Mouse (Mus musculus) retina, postnatal 7 days (tissue): ENCODE measurements around the gene Crx.
"Not testable (repeated sequence)": the region's sequence is repeated elsewhere in the genome, so short reads cannot be mapped to it uniquely, and the experiment has no call there.

ENCODE experiments used
- DNase-seq: peaks from one replicate; pipeline ENCODE4 v3.0.0-alpha.2; 2012; ENCODE audit warnings: low read depth, low spot score

The Crx gene

GRCm38 (mm10) chr7:15879756-15880155, at the start of gene Crx:
TSS of gene Crx (minus strand) at chr7:15879968.
- peak; percentile 87 for DNase-seq

- peak; percentile 87 for DNase-seq
Observed at GRCm38 (mm10) chr7:15922220-15922773, 42.5 kb upstream of the Crx start, which contains the start of gene Selenow. TSS of gene Selenow (minus strand) at chr7:15922402.

- DNase-seq, result no peak
Observed at GRCm38 (mm10) chr7:15921796-15922195, 42.0 kb upstream of the Crx start.

GRCm38 (mm10) chr7:15920645-15921190, 41.0 kb upstream of the Crx start:
- DNase-seq, result no peak

- DNase-seq, result no peak
Observed at GRCm38 (mm10) chr7:15919947-15920346, 40.2 kb upstream of the Crx start.

- DNase-seq, result no peak
Observed at GRCm38 (mm10) chr7:15918371-15918770, 38.6 kb upstream of the Crx start.

- no peak for DNase-seq
Observed at GRCm38 (mm10) chr7:15916996-15917395, 37.2 kb upstream of the Crx start.

- no peak for DNase-seq
Observed at GRCm38 (mm10) chr7:15916134-15916723, 36.5 kb upstream of the Crx start.

GRCm38 (mm10) chr7:15915695-15916094, 35.9 kb upstream of the Crx start:
- DNase-seq, result not testable (repeated sequence)

- no peak for DNase-seq
Observed at GRCm38 (mm10) chr7:15914751-15915150, 35.0 kb upstream of the Crx start.

GRCm38 (mm10) chr7:15914252-15914651, 34.5 kb upstream of the Crx start:
- peak; percentile 39 for DNase-seq

GRCm38 (mm10) chr7:15912183-15912582, 32.4 kb upstream of the Crx start:
- DNase-seq, result peak; percentile 95

- no peak for DNase-seq
Observed at GRCm38 (mm10) chr7:15910521-15910920, 30.8 kb upstream of the Crx start.

- peak; percentile 50 for DNase-seq
Observed at GRCm38 (mm10) chr7:15907971-15908590, 28.3 kb upstream of the Crx start.

- no peak for DNase-seq
Observed at GRCm38 (mm10) chr7:15906602-15907001, 26.8 kb upstream of the Crx start.

- DNase-seq, result peak; percentile 76
Observed at GRCm38 (mm10) chr7:15905861-15906260, 26.1 kb upstream of the Crx start.

GRCm38 (mm10) chr7:15901366-15902048, 21.7 kb upstream of the Crx start:
- no peak for DNase-seq

GRCm38 (mm10) chr7:15894251-15894650, 14.5 kb upstream of the Crx start:
- DNase-seq, result no peak

- DNase-seq, result no peak
Observed at GRCm38 (mm10) chr7:15884127-15884526, 4.4 kb upstream of the Crx start.

- DNase-seq, result no peak
Observed at GRCm38 (mm10) chr7:15882317-15882716, 2.5 kb upstream of the Crx start, which contains the start of gene Crxos. TSS of gene Crxos (plus strand) at chr7:15882617.

GRCm38 (mm10) chr7:15881831-15882230, 2.1 kb upstream of the Crx start:
- no peak for DNase-seq

- peak; percentile 86 for DNase-seq
Observed at GRCm38 (mm10) chr7:15881388-15881787, 1.6 kb upstream of the Crx start.
